Mouse (Mus musculus): ENCODE results near the gene Tmem42. TPM values are rescaled to one million over a fixed set of nuclear protein-coding genes. Genes with fewer than 3 reads are reported as not detected.

The Tmem42 gene
- polyA plus RNA-seq, 1 experiment from 2014 or later, result 17.6 TPM

Other genes starting within 250 kb of the Tmem42 start
- gene Tcaim, start 215.8 kb upstream of the Tmem42 start, polyA plus RNA-seq (2016; fragmentation: Nextera tagmentation; extraction: Ambion mirVana), result 5.3 and 5.7 TPM in 2 replicates
- 0.27 TPM in 1 of 2 replicates, not detected in the other for gene Gm35549, start 177.3 kb upstream of the Tmem42 start, polyA plus RNA-seq (2016; fragmentation: Nextera tagmentation; extraction: Ambion mirVana)
- gene Zfp445, start 155.3 kb upstream of the Tmem42 start, polyA plus RNA-seq (2016; fragmentation: Nextera tagmentation; extraction: Ambion mirVana), result 66.1 and 74.4 TPM in 2 replicates
- gene Zkscan7, start 135.6 kb upstream of the Tmem42 start, polyA plus RNA-seq (2016; fragmentation: Nextera tagmentation; extraction: Ambion mirVana), result 3.6 and 4.5 TPM in 2 replicates
- gene Zfp105, start 98.3 kb upstream of the Tmem42 start, polyA plus RNA-seq (2016; fragmentation: Nextera tagmentation; extraction: Ambion mirVana), result 30.7 and 33.5 TPM in 2 replicates
- 22.7 and 25.0 TPM in 2 replicates for gene 1110059G10Rik, start 70.3 kb upstream of the Tmem42 start, polyA plus RNA-seq (2016; fragmentation: Nextera tagmentation; extraction: Ambion mirVana)
- gene Kif15, start 70.3 kb upstream of the Tmem42 start, polyA plus RNA-seq (2016; fragmentation: Nextera tagmentation; extraction: Ambion mirVana), result 59.0 and 97.7 TPM in 2 replicates
- gene Tgm4, start 13.4 kb downstream of the Tmem42 start, polyA plus RNA-seq (2016; fragmentation: Nextera tagmentation; extraction: Ambion mirVana), result 0.42 and 0.48 TPM in 2 replicates
- 76.8 and 83.4 TPM in 2 replicates for gene Zdhhc3, start 91.9 kb downstream of the Tmem42 start, polyA plus RNA-seq (2016; fragmentation: Nextera tagmentation; extraction: Ambion mirVana)
- gene Exosc7, start 91.9 kb downstream of the Tmem42 start, polyA plus RNA-seq (2016; fragmentation: Nextera tagmentation; extraction: Ambion mirVana), result 122 and 146 TPM in 2 replicates
- 0.16 TPM in 1 of 2 replicates, not detected in the other for gene Clec3b, start 129.6 kb downstream of the Tmem42 start, polyA plus RNA-seq (2016; fragmentation: Nextera tagmentation; extraction: Ambion mirVana)
- 1.9 and 3.5 TPM in 2 replicates for gene Cdcp1, start 194.7 kb downstream of the Tmem42 start, polyA plus RNA-seq (2016; fragmentation: Nextera tagmentation; extraction: Ambion mirVana)
- gene Tmem158, start 239.4 kb downstream of the Tmem42 start, polyA plus RNA-seq (2016; fragmentation: Nextera tagmentation; extraction: Ambion mirVana), result 4.4 and 6.3 TPM in 2 replicates

Data from hindbrain, embryonic 10.5 days (tissue).